Mouse (Mus musculus) lung, postnatal 0 days (tissue): ENCODE data around the gene Mtln. TPM values are rescaled to one million over a fixed set of nuclear protein-coding genes. Genes with fewer than 3 reads are reported as not detected.

ENCODE experiments used
- ATAC-seq: fragments of 200-750 bp; cut with Nextera tagmentation; 2 replicates; pipeline ENCODE4 v1.8.0; 2017; ENCODE audit warnings: moderate library complexity
- DNase-seq: peaks from one replicate; pipeline ENCODE4 v3.0.0-alpha.2; 2016; ENCODE audit warnings: low spot score
- H3K27ac ChIP-seq: fragments of 300-500 bp; sonication (generic); 2 replicates; pipeline ENCODE4 v1.5.1; 2014; ENCODE audit warnings: antibody characterized with exemption, mild to moderate bottlenecking, low read length, mixed read lengths
- H3K27me3 ChIP-seq: fragments of 300-500 bp; sonication (generic); replicated peaks from 2 replicates; pipeline ENCODE4 v1.6.1; 2014; ENCODE audit warnings: low read length, mixed read lengths; ENCODE audit not compliant: insufficient read depth
- H3K36me3 ChIP-seq: fragments of 300-500 bp; sonication (generic); 2 replicates; pipeline ENCODE4 v1.6.1; 2014; ENCODE audit warnings: low read length, mixed read lengths; ENCODE audit not compliant: insufficient read depth
- H3K4me1 ChIP-seq: fragments of 300-500 bp; sonication (generic); 2 replicates; pipeline ENCODE4 v1.6.1; 2014; ENCODE audit warnings: antibody characterized with exemption, low read depth, low read length, mixed read lengths; ENCODE audit not compliant: insufficient read depth
- H3K4me2 ChIP-seq: fragments of 300-500 bp; sonication (generic); replicated peaks from 2 replicates; pipeline ENCODE4 v1.6.1; 2014; ENCODE audit warnings: low read depth, mild to moderate bottlenecking, low read length, moderate library complexity, mixed read lengths
- H3K4me3 ChIP-seq: fragments of 300-500 bp; sonication (generic); 2 replicates; pipeline ENCODE4 v1.5.1; 2014; ENCODE audit warnings: low read depth, low read length
- H3K9ac ChIP-seq: fragments of 300-500 bp; sonication (generic); replicated peaks from 2 replicates; pipeline ENCODE4 v1.6.1; 2014; ENCODE audit warnings: low read depth, mild to moderate bottlenecking
- H3K9me3 ChIP-seq: fragments of 300-500 bp; sonication (generic); 2 replicates; pipeline ENCODE4 v1.6.1; 2016; ENCODE audit warnings: low read length, mixed read lengths
- CTCF ChIP-seq: IDR thresholded peaks from 2 replicates; pipeline ENCODE4 v1.5.1; 2016; ENCODE audit warnings: antibody characterized with exemption, mild to moderate bottlenecking
- EP300 ChIP-seq: IDR thresholded peaks from 2 replicates; pipeline ENCODE4 v1.6.1; 2016; ENCODE audit warnings: antibody characterized with exemption, mild to moderate bottlenecking, control low read depth
- WGBS: fragments of 180-500 bp; shearing (Covaris S2); extraction: QIAGEN DNeasy Blood & Tissue Kit; methylation state at CpG from one replicate; pipeline ENCODE4 v1.1.7; 2014; 5-methylcytosine and 5-hydroxymethylcytosine counted together
- polyA plus RNA-seq: library from polyadenylated mRNA; unstranded; fragments of >200 nt; fragmentation: Nextera tagmentation; extraction: Ambion mirVana; gene quantifications from 2 replicates; pipeline ENCODE4 v1.2.1, GENCODE M21; 2015

The Mtln gene
- polyA plus RNA-seq, 1 experiment from 2014 or later, result 40.4 TPM

DNA sequence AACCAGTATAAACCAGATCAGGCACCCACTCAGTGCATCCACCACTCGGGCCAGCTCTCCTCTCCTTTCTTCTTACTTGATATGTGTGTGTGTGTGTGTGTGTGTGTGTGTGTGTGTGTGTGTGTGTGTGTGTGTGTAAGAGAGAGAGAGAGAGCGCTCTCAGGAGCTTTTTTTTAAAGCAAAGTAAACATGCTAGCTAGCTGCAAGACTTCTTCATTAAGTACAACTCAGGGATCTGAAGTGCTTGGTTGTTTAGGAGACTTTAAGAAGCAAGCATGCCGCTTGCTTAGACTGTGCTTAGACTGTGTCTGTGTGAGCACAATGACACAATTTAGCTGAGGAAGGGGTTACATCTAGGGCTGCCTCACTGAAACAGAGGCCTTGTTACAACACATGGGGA lies 49.7 kb downstream of the Mtln start:
- TF ChIP-seq CTCF, result no peak
- peak; percentile 66 for TF ChIP-seq EP300
- peak overlapping the region; percentile 55 for H3K27ac ChIP-seq
- H3K4me3 ChIP-seq, result no peak overlapping the region
- H3K4me1 ChIP-seq, result peaks cover 4% of the 10 kb centered on the region; the same call in 1 of the 2 replicates
- no peak overlapping the region for H3K9ac ChIP-seq
- no peaks in the 10 kb centered on the region for H3K36me3 ChIP-seq
- no peak overlapping the region for H3K4me2 ChIP-seq
- DNase-seq (peak; percentile 80), ATAC-seq (peak; percentile 90)
- 55% methylated on average over 3 of the region's 3 CpGs for WGBS
- no peaks in the 10 kb centered on the region for H3K27me3 ChIP-seq
- no peaks in the 10 kb centered on the region for H3K9me3 ChIP-seq

Other genes with a start within 250 kb of the Mtln start
- gene Zfp661, start 205.4 kb downstream of the Mtln start, polyA plus RNA-seq, result 2.0 and 2.1 TPM in 2 replicates
- 64.1 and 70.1 TPM in 2 replicates for gene Mrps5, start 205.3 kb downstream of the Mtln start, polyA plus RNA-seq
- gene Mal, start 135.8 kb downstream of the Mtln start, polyA plus RNA-seq, result 49.5 and 49.8 TPM in 2 replicates
- 4.1 and 5.8 TPM in 2 replicates for gene Mall, start 62.6 kb downstream of the Mtln start, polyA plus RNA-seq
- 21.5 and 22.6 TPM in 2 replicates for gene Nphp1, start 3.6 kb downstream of the Mtln start, polyA plus RNA-seq
- gene Bub1, start 39.4 kb upstream of the Mtln start, polyA plus RNA-seq, result 1.4 and 2.6 TPM in 2 replicates
- 16.1 and 17.0 TPM in 2 replicates for gene Acoxl, start 46.4 kb upstream of the Mtln start, polyA plus RNA-seq